Mouse (Mus musculus): ENCODE results near the gene Syde2.
"Not testable (repeated sequence)": the region's sequence is repeated elsewhere in the genome, so short reads cannot be mapped to it uniquely, and the experiment has no call there.

Gene Syde2

DNA sequence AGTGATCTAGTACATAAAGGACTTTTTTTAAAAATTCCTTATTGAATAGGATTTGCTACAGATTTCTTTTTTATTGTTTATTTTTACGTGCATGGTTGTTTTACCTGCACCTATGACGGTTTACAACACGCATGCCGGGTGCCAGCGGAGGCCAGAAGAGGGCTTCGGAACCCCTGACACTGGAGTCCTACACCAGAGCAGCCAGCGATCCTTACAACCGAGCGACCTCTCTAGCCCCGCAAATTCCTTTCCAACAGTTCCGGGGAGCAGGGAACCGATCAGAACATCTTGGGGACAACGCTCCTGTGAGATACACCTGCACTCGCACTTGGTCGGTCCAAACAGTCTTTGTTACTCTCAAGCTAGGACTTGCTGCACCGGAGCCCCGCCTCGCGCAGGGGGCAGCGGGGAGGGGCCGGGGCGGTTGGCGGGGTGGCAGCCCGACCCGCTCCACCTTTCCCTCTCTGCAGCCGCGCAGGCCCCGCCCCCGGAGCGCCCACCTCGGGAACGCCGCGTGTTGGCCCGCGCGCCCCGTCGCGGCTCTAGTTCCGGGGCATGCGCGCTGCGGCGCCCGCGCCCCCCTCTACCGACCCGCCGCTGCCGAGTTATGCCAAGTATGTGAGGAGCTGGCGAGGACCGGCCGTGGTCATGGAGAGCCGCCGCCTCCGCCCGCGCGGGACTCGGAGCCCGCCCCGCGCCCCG lies at the start of gene Syde2:
Gene Syde2 (plus strand): TSS at position 603 of the 702 bp plus-strand sequence.
- peak; percentile 90 for DNase-seq (ENCODE audit: low spot score)

DNA sequence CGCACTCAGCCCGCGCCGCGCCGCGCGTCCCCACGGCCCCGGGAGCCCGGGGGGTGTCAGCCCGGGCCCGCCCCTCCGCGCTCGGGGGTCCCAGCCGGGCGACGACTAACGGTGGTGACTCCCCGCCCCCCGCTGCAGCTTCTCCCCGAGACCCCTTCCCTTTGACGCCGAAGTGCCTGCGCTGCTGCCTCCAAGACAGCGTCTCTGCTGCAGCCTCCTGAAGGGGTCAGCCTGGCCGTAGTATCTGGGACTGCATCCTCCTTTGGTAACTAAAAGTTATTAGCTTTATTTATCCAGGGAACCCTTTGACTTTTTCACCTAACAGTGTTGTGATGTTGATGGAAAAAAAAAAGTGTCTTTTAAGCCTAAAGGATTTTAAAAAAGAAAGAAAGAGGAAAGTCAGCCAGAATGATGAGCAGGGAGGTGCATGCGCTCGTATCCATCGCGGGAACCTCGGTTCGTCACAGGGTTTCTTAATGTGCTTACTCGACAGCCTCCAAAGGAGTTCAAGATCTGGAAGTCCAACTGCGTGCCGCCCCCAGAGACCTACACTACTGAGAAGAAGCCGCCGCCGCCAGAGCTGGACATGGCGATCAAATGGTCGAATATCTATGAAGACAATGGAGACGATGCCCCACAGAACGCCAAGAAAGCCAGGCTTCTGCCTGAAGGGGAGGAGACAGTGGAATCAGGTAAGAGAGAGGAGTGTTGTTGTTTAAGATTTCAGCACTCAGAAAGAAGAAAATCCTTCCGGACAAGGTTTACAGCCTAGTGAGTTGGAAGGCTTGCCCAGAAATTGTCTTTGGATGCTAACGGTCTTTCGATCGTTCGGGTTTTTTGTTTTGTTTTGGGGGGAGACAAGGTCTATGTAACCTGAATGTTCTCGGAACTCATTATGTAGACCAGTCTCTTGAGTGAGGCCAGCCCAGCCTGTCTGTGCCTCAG lies 49.0 kb upstream of the Syde2 start:
- DNase-seq (ENCODE audit: low spot score): peak; percentile 23

GRCm38 (mm10) chr3:145939402-145939801 lies 48.3 kb upstream of the Syde2 start:
- no peak for DNase-seq (ENCODE audit: low spot score)

GRCm38 (mm10) chr3:145939971-145940370 lies 47.7 kb upstream of the Syde2 start:
- DNase-seq (ENCODE audit: low spot score): no peak

- peak; percentile 63 for DNase-seq (ENCODE audit: low spot score)
Measured at GRCm38 (mm10) chr3:145941971-145942370, 45.7 kb upstream of the Syde2 start.

GRCm38 (mm10) chr3:145944348-145944747 lies 43.3 kb upstream of the Syde2 start:
- DNase-seq (ENCODE audit: low spot score): no peak

DNA sequence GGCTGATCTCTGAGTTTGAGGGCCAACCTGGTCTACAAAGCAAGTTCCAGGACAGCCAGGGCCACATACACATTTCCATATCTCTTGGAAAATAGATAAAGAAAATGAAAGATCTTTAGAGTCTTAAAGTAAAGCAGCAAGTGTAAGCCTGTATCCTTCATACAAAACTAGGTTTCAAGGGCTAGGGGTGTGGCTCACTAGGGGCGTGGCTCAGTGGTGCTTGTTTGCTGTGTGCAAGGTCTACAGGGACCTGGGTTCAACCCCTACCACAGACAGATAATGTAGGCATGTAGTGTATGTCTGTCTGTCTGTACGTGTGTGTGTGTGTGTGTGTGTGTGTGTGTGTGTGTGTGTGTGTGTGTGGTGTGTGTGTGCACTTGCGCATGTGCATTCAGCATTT lies 41.8 kb upstream of the Syde2 start:
- DNase-seq (ENCODE audit: low spot score): no peak

- DNase-seq (ENCODE audit: low spot score): no peak
Measured at GRCm38 (mm10) chr3:145946654-145947053, 41.0 kb upstream of the Syde2 start.

DNA sequence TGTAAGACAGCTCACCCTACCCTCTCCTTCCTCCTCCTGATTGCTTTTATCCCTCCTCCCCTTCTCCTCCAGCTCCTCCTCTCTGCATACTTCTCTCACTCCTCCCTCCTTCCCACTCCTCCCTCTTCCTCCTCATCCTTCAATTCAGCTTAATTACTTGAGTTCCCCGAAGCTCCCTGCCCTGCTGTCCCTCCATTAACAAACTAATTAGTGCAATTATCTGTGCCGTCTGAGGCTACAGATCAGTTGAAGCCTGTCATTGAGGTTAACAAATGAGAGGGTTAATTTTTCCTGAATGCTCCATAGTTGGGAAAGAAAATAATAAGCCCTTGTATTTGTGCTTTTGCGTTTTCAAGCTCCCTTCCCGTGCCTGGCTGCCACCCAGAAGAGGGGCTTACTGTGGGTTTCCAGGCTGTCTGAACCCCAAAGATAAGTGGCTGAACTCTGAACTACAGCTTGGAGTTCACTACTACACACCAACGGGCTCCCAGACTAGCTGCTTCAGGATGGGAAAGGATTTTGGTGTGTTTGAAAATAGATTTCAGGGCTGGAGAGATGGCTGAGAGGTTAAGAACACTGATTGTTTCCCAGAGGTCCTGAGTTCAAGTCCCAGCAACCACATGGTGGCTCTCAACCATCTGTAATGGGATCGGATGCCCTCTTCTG lies 40.0 kb upstream of the Syde2 start:
- no peak for DNase-seq (ENCODE audit: low spot score)

DNA sequence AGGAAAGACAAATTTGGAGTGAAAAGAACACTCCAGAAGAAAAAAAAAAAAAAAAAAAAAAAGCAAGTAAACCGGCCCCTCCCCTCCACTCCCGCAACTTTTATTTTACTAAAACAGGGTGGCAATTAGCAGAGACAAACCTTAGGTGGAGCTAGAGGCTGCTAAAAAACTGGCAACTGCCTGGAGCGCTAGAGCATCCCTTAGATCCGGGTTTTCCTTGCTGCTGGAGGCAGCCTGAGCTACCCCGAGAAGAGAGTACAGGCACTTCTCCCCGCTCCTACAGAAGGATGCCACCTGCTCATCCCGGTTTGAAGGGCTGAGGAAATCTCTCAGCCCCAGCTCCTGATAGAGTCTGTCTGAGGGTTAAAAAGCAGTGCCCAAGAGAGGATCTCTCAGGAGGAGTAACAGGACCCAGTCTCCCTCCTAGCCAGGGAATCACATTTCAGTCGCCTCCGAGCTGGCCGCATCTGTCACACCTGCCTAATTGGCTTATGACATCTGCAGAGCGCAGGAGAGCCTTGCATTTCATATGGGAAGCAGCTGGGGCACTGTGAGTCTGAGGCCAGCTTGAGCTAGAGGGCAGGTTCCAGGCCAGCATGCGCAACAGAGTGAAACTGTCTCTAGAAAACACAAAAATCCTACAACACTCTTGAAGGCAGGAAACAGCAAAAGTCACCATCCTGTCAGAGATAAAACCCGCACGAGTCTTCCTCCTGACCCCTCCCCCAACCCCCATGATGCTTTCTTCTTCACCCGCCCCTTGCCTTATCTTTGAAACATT lies 37.4 kb upstream of the Syde2 start:
- DNase-seq (ENCODE audit: low spot score): peak; percentile 57

DNA sequence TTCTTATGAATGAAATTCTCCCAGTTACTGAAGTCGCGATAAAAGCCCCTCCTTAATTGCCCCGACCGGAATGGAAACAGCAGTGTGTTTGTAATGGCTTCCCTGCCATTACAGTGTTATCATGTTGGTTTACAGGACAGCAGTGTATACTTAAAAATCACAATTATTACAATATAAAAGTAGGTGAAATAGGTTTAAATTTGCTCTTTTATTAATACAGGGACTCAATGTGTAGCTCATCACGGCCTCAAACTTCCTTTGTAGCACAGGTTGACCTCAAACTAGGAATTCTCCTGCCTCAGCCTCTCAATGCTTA lies 36.9 kb upstream of the Syde2 start:
- no peak for DNase-seq (ENCODE audit: low spot score)

GRCm38 (mm10) chr3:145951287-145952165 lies 36.1 kb upstream of the Syde2 start:
- DNase-seq (ENCODE audit: low spot score): no peak

DNA sequence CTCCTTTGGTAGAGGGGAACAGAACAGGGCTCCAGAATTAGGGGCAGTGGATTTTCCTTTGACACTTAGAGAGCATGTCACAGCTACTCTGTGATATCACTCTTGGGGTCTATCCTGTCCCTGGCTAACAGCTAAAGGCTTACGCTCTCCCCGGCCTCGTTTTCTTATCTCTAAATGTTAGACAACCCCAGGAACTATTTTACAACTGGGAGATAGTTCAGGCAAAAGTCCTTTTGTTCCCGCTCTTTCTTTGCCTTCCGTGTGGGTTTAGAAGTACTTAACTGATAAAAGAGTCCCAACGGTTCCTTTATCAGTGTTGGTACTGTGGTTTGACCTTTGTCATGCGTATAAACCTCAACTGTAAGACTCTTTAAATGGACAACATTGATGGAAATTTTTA lies 34.7 kb upstream of the Syde2 start:
- no peak for DNase-seq (ENCODE audit: low spot score)

GRCm38 (mm10) chr3:145953411-145953810 lies 34.3 kb upstream of the Syde2 start:
- DNase-seq (ENCODE audit: low spot score): no peak

DNA sequence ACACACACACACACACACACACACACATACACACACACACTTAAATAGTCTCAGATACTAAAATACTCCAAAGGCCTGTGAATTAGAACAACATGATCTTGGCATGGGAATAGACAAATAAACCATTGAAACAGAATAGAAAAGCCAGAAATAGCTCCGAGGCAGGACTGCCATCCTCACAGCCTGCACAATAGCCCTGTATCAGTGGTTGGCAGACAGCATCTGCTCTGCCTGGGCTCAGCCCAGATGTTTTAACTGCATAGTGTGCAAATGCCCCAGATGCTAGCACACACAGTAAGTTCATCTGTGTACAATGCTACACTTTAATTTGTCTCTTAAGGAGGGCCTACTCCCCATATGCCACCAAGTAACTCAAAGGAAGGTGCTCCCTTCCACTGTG lies 27.8 kb upstream of the Syde2 start:
- no peak for DNase-seq (ENCODE audit: low spot score)

DNA sequence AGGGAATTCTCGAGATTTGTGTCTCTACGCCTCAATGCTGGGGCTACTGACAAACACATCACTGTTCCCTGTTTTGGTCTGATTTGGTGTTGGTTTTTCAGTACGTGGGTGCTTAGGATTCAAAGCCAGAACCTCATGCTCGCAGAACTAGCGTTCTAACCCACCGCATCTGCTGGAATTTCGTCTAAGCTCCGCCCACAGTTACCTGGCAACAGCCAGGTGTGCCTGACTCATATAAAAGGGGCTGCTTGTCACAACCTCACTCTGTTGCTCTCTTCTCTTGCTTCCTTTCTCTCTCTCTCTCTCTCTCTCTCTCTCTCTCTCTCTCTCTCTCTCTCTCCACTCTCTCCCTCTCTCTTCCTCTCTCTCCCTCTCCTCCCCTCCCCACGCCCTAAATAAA lies 25.3 kb upstream of the Syde2 start:
- DNase-seq (ENCODE audit: low spot score): no peak

DNA sequence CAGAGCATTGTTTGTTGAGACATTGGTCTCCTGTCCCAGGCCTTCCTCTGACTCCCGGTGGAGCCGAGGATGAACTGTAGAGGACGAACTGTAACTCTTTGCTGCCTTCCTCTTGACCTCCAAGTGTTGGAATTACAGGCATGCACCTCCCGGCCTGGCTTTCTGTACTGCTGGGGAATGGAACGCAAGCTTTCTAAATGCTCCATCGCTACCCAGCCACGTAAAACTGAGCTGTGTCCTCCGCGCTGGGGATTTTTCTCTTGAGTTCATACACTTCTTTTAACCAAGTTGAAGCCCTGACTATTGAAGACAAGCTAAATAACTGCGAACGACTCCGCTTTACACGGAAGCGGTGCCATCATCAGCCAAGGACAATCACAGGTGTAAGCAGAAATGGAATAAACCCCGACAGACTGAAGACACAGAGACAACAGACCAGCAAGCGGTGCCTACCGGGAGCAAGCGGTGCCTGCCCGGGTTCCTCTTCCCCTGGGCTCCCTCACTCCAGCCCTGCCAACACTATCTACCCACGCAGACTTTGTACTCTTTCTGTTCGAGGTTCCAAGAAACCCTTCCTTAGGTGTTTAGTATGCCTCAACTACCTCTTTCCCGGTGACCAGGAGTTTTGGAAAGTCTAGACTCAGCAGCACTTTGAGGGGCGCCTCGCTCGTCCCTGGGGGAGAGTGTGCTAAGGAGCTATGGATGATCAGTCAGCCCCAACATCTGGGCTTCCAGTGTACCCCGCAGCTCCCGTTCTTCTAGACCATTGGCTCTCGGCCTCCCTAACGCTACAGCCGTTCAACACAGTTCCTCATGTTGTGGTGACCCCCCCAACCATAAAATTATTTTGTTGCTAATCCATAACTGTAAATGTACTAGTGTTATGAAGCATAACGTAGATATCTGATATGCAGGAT lies 24.3 kb upstream of the Syde2 start:
- DNase-seq (ENCODE audit: low spot score): peak; percentile 56

GRCm38 (mm10) chr3:145964018-145964387 lies 23.7 kb upstream of the Syde2 start:
- peak; percentile 78 for DNase-seq (ENCODE audit: low spot score)

- DNase-seq (ENCODE audit: low spot score): peak; percentile 82
Measured at GRCm38 (mm10) chr3:145964473-145964872, 23.2 kb upstream of the Syde2 start.

GRCm38 (mm10) chr3:145965583-145965982 lies 22.1 kb upstream of the Syde2 start:
- DNase-seq (ENCODE audit: low spot score): not testable (repeated sequence)

Data from yolk sac, embryonic 10.5 days (tissue).